Mouse (Mus musculus) cerebellum, adult 2 months (tissue): ENCODE measurements at regions not wholly inside any gene's neighbourhood (a gene's known extent, or its start where the extent isn't known, plus 50 kb on each side); places are given as distances from the start of the nearest gene placed in this dataset.

Experiments
- CTCF ChIP-seq: fragments of 200-500 bp; IDR thresholded peaks from 2 replicates; pipeline ENCODE4 v1.5.1; 2011; ENCODE audit warnings: low read depth, mild to moderate bottlenecking, control low read depth, low read length, moderate library complexity, borderline replicate concordance; ENCODE audit not compliant: insufficient read depth
- POLR2A ChIP-seq: fragments of 200-500 bp; IDR thresholded peaks from 2 replicates; pipeline ENCODE4 v1.6.1; 2011; ENCODE audit warnings: low read length, control low read depth, borderline replicate concordance; ENCODE audit not compliant: insufficient read depth

GRCm38 (mm10) chr13:99040171-99040570 lies 55.8 kb upstream of the 1700024P04Rik start:
- no peak for TF ChIP-seq CTCF
- no peak for TF ChIP-seq POLR2A
